Mouse (Mus musculus): ENCODE data around the gene Cdh12. TPM values are rescaled to one million over a fixed set of nuclear protein-coding genes. Genes with fewer than 3 reads are reported as not detected.

Gene Cdh12
- polyA plus RNA-seq, 2 experiments = 0.16 to 0.29 TPM

DNA sequence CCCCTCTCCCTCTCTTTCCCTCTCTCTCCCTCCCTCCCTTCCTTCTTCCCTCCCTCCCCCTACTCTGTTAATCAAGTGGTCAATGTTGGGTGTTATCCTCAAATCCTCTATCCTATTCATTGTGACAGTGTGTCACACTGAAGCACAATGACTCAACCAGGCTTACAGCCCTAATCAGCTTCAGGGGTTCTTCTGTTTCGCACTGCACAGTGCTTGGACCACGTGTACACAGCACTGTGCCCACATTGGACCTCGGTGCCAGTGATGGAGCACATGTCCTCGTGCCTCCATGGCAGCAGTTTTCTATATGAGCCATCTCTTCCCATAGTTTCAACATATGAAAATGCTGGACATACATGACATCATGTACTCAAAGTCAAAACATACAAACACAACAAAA is 1155.4 kb downstream of the Cdh12 start:
- H3K4me3 ChIP-seq (replicated peaks; ENCODE audit: low read length) = no peak overlapping the region
- H3K27ac ChIP-seq (replicated peaks; ENCODE audit: low read depth, low read length) = no peak overlapping the region
- WGBS = 75% methylated on average over 4 of the region's 4 CpGs
- H3K9me3 ChIP-seq (ENCODE audit: control insufficient read depth, low read length) = no peaks in the 10 kb centered on the region
- DNase-seq (ENCODE audit: low spot score) = no peak
- no peaks in the 10 kb centered on the region for H3K4me1 ChIP-seq (ENCODE audit: control insufficient read depth, insufficient read depth, low read length)
- no peaks in the 10 kb centered on the region for H3K36me3 ChIP-seq (ENCODE audit: control insufficient read depth, insufficient read depth, low read length)
- H3K4me2 ChIP-seq (replicated peaks; ENCODE audit: low read depth, low read length, severe bottlenecking) = no peak overlapping the region
- no peak for ATAC-seq (ENCODE audit: low FRiP score, low read depth)
- H3K27me3 ChIP-seq (ENCODE audit: control insufficient read depth, insufficient read depth, low read length) = no peaks in the 10 kb centered on the region
- no peak for TF ChIP-seq POLR2A (IDR thresholded peaks at IDR 0.05; ENCODE audit: borderline replicate concordance, extremely low read depth, insufficient read depth, insufficient read length)
- H3K9ac ChIP-seq (ENCODE audit: low read depth, low read length, severe bottlenecking) = no peak overlapping the region

Small RNA genes lying within 50 kb of the gene (microRNA-seq; reads per million reads assigned to microRNA genes)
- gene Gm27397 = not detected

Other genes starting within 250 kb of the Cdh12 start
- 0.08 TPM in 1 of 2 replicates, not detected in the other for gene Acot10, start 217.5 kb downstream of the Cdh12 start, polyA plus RNA-seq (2012; rRNA removed)
- gene Acot10, start 217.5 kb downstream of the Cdh12 start, polyA plus RNA-seq (2014; fragmentation: Nextera tagmentation; extraction: Ambion mirVana) = 0.26 TPM in 1 of 2 replicates, not detected in the other

All from limb, embryonic 14.5 days (tissue).